Mouse (Mus musculus) midbrain, postnatal 0 days (tissue): ENCODE measurements at regions not wholly inside any gene's neighbourhood (a gene's known extent, or its start where the extent isn't known, plus 50 kb on each side); places are given as distances from the start of the nearest gene placed in this dataset.

ENCODE experiments used
- ATAC-seq: fragments of 200-750 bp; cut with Nextera tagmentation; 2 replicates; pipeline ENCODE4 v1.8.0; 2017; ENCODE audit warnings: moderate number of reproducible peaks, mild to moderate bottlenecking, moderate TSS enrichment, moderate library complexity; ENCODE audit not compliant: low FRiP score
- DNase-seq: peaks from one replicate; pipeline ENCODE4 v3.0.0-alpha.2; 2015; ENCODE audit warnings: low spot score
- H3K27ac ChIP-seq: fragments of 300-500 bp; sonication (generic); 2 replicates; pipeline ENCODE4 v1.5.1; 2014; ENCODE audit warnings: low read depth, mild to moderate bottlenecking, low read length, mixed read lengths
- H3K27me3 ChIP-seq: fragments of 300-500 bp; sonication (generic); 2 replicates; pipeline ENCODE4 v1.6.1; 2014; ENCODE audit warnings: low read length, control low read depth, mixed read lengths; ENCODE audit not compliant: insufficient read depth
- H3K36me3 ChIP-seq: fragments of 300-500 bp; sonication (generic); 2 replicates; pipeline ENCODE4 v1.6.1; 2014; ENCODE audit warnings: low read length, control low read depth, mixed read lengths; ENCODE audit not compliant: insufficient read depth
- H3K4me1 ChIP-seq: fragments of 300-500 bp; sonication (generic); 2 replicates; pipeline ENCODE4 v1.6.1; 2014; ENCODE audit warnings: mild to moderate bottlenecking, control low read depth, antibody characterized with exemption, low read length, mixed read lengths; ENCODE audit not compliant: insufficient read depth
- H3K4me2 ChIP-seq: fragments of 300-500 bp; sonication (generic); 2 replicates; pipeline ENCODE4 v1.6.1; 2014; ENCODE audit warnings: low read depth, mild to moderate bottlenecking, low read length, mixed read lengths; ENCODE audit not compliant: poor library complexity, severe bottlenecking
- H3K4me3 ChIP-seq: fragments of 300-500 bp; sonication (generic); 2 replicates; pipeline ENCODE4 v1.5.1; 2014; ENCODE audit warnings: low read depth, mild to moderate bottlenecking, low read length, moderate library complexity
- H3K9ac ChIP-seq: fragments of 300-500 bp; sonication (generic); replicated peaks from 2 replicates; pipeline ENCODE4 v1.6.1; 2014; ENCODE audit warnings: mild to moderate bottlenecking, low read length, moderate library complexity, mixed read lengths; ENCODE audit not compliant: poor library complexity, severe bottlenecking
- H3K9me3 ChIP-seq: fragments of 300-500 bp; sonication (generic); 2 replicates; pipeline ENCODE4 v1.6.1; 2016; ENCODE audit warnings: low read length, control low read depth
- CTCF ChIP-seq: IDR thresholded peaks from 2 replicates; pipeline ENCODE4 v1.5.1; 2016; ENCODE audit warnings: antibody characterized with exemption, mild to moderate bottlenecking
- WGBS: fragments of 180-500 bp; shearing (Covaris S2); extraction: QIAGEN DNeasy Blood & Tissue Kit; methylation state at CpG from one replicate; pipeline ENCODE4 v1.1.7; 2014; 5-methylcytosine and 5-hydroxymethylcytosine counted together

DNA sequence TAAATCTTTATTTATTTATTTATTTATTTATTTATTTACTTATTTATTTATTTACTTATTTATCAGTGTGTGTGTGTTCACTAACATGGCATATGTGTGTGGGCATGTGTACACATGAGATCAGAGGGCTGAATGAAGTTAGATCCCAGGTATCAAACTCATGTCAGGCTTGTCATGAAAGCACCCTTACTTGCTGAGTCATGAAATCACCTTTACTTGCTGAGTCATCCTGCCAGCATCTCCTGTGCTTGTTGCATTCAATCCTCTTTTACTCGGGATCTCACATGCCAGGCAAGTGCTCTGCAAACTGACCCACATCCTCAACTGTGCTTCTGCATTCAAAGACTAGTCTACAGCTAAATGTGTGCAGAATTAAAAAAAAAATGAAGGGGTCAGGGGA is 103.8 kb downstream of the En1 start:
- H3K27ac ChIP-seq: no peak overlapping the region
- DNase-seq (no peak), ATAC-seq (no peak)
- H3K9me3 ChIP-seq: no peaks in the 10 kb centered on the region
- H3K4me3 ChIP-seq: no peak overlapping the region
- no peak for TF ChIP-seq CTCF
- no peaks in the 10 kb centered on the region for H3K4me1 ChIP-seq
- H3K4me2 ChIP-seq: no peak overlapping the region
- no peaks in the 10 kb centered on the region for H3K36me3 ChIP-seq
- H3K9ac ChIP-seq: no peak overlapping the region
- WGBS: 68% methylated on average over 1 of the region's 1 CpGs
- H3K27me3 ChIP-seq: no peaks in the 10 kb centered on the region

- Histone ChIP-seq H3K4me2 (no peak overlapping the region), H3K27ac (no peak overlapping the region), H3K4me3 (no peak overlapping the region), H3K9ac (no peak overlapping the region), H3K9me3 (no peaks in the 10 kb centered on the region), H3K36me3 (no peaks in the 10 kb centered on the region), H3K4me1 (no peaks in the 10 kb centered on the region), H3K27me3 (no peaks in the 10 kb centered on the region)
- no peak for ATAC-seq
- WGBS: 71% methylated on average over 5 of the region's 5 CpGs
- no peak for TF ChIP-seq CTCF
- DNase-seq: no peak
Observed at GRCm38 (mm10) chr1:120708511-120708910, 106.3 kb downstream of the En1 start.

DNA sequence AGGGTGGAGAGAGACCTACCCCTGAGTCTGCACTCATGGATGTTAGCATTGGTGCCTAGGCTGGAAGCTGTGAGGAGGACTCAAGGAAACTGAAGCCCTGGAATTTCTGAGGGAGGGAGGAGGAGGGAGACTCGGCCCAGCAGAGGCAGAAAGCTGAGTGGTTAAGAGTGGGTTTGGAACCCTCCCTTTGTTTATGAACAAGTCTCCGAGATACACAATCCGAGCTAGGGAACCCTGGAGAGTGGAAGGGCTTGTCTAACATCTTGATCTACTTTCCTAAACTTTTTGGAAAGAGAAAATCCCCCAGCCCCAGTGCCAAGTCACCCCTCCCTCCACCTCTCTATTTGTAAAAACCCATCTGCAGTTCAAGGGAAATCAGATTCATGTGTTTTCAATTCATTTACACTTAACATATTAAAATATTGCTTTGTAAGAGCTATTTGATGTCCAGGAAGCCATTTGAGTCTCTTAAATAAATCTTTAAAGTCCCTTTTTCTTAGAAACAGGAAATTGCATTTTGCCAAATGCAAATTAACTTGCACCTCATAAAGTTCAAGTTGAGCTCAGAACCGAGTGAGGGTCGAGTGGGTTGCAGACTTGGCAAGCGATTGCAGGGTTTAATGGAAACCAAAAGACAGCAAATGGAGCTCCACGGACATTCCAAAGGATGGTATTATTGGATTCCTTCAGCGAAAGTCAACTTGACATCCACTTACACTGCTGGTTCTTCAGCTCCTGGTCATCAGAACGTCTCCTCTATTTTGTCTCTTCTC is 113.1 kb downstream of the En1 start:
- H3K4me3 ChIP-seq: no peak overlapping the region
- no peaks in the 10 kb centered on the region for H3K36me3 ChIP-seq
- no peaks in the 10 kb centered on the region for H3K27me3 ChIP-seq
- H3K4me2 ChIP-seq: no peak overlapping the region
- no peak for TF ChIP-seq CTCF
- no peak overlapping the region for H3K9ac ChIP-seq
- no peak overlapping the region for H3K27ac ChIP-seq
- H3K9me3 ChIP-seq: no peaks in the 10 kb centered on the region
- ATAC-seq (no peak), DNase-seq (no peak)
- H3K4me1 ChIP-seq: no peaks in the 10 kb centered on the region
- WGBS: 84% methylated on average over 9 of the region's 9 CpGs

GRCm38 (mm10) chr1:120726777-120727176 is 124.6 kb downstream of the En1 start:
- H3K27me3 ChIP-seq: no peaks in the 10 kb centered on the region
- H3K9me3 ChIP-seq: no peaks in the 10 kb centered on the region
- H3K4me1 ChIP-seq: no peaks in the 10 kb centered on the region
- 92% methylated on average over 7 of the region's 7 CpGs for WGBS
- H3K4me3 ChIP-seq: no peak overlapping the region
- no peak overlapping the region for H3K27ac ChIP-seq
- no peak for TF ChIP-seq CTCF
- H3K4me2 ChIP-seq: no peak overlapping the region
- no peak overlapping the region for H3K9ac ChIP-seq
- no peak for DNase-seq
- no peaks in the 10 kb centered on the region for H3K36me3 ChIP-seq
- no peak for ATAC-seq

DNA sequence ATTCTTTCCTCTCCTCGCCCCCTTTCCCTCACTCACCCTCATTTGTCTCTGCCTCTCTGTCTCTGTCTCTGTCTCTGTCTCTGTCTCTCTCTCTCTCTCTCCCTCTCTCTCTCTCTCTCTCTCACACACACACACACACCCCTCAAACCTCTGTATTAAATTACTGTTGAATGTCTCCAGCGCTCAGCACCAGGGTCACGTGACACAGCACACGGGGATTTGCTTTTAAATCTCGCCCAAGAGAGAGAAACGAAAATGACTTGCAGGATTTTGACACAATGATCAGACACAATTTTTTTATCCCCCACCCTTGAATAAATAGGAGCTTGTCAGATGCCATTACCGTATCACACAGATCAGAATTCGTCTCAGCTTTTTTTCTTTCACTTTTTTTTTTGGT is 125.2 kb downstream of the En1 start:
- 68% methylated on average over 8 of the region's 8 CpGs for WGBS
- no peak for TF ChIP-seq CTCF

GRCm38 (mm10) chr1:120732003-120732402 is 129.8 kb downstream of the En1 start:
- no peak overlapping the region for H3K4me2 ChIP-seq
- H3K4me1 ChIP-seq: no peaks in the 10 kb centered on the region
- no peaks in the 10 kb centered on the region for H3K36me3 ChIP-seq
- no peaks in the 10 kb centered on the region for H3K9me3 ChIP-seq
- no peak overlapping the region for H3K27ac ChIP-seq
- no peaks in the 10 kb centered on the region for H3K27me3 ChIP-seq
- DNase-seq (no peak), ATAC-seq (no peak)
- no peak overlapping the region for H3K4me3 ChIP-seq
- TF ChIP-seq CTCF: no peak
- H3K9ac ChIP-seq: no peak overlapping the region
- whole genome bisulfite sequencing: 58% methylated on average over 1 of the region's 1 CpGs

More for the DNA sequence above, 125.2 kb downstream of the En1 start:
- Histone ChIP-seq H3K4me1 (no peaks in the 10 kb centered on the region), H3K9ac (no peak overlapping the region), H3K4me2 (no peak overlapping the region), H3K27me3 (no peaks in the 10 kb centered on the region), H3K4me3 (no peak overlapping the region), H3K9me3 (no peaks in the 10 kb centered on the region), H3K27ac (no peak overlapping the region), H3K36me3 (no peaks in the 10 kb centered on the region)
- ATAC-seq (no peak), DNase-seq (no peak)
